Mouse (Mus musculus): Measurements from ENCODE around the gene Sde2. TPM values are rescaled to one million over a fixed set of nuclear protein-coding genes. Genes with fewer than 3 reads are reported as not detected.

The Sde2 gene
- polyA plus RNA-seq, 1 experiment from 2014 or later, result 40.5 TPM

DNA sequence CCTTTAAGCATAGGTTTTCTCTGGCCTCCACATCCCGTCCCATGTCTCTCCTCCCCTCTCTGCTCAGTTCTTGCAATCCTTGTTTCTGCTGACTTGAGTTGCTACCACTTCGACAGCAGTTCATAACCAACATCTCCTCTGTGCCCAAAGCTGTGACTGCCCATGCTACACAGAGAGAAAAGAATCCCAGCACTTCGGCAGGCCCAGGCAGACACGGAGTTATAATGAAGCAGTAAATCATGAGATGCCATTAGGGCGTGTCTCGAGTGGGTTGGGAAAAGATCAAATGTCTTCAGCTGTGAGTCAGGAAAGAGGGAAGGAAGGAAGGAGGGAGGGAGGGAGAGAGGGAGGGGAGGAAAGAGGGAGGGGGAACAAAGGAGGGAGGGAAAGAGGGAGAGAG is 12.9 kb upstream of the Sde2 start:
- no peaks in the 10 kb centered on the region for H3K4me1 ChIP-seq
- no peak overlapping the region for H3K9ac ChIP-seq
- no peaks in the 10 kb centered on the region for H3K27me3 ChIP-seq (replicated peaks)
- no peak overlapping the region for H3K4me2 ChIP-seq (replicated peaks)
- no peaks in the 10 kb centered on the region for H3K9me3 ChIP-seq
- H3K4me3 ChIP-seq, result no peak overlapping the region
- no peaks in the 10 kb centered on the region for H3K36me3 ChIP-seq
- ATAC-seq (ENCODE audit: low FRiP score, low read depth), result no peak
- no peak overlapping the region for H3K27ac ChIP-seq
- 31% methylated on average over 6 of the region's 6 CpGs for WGBS

DNA sequence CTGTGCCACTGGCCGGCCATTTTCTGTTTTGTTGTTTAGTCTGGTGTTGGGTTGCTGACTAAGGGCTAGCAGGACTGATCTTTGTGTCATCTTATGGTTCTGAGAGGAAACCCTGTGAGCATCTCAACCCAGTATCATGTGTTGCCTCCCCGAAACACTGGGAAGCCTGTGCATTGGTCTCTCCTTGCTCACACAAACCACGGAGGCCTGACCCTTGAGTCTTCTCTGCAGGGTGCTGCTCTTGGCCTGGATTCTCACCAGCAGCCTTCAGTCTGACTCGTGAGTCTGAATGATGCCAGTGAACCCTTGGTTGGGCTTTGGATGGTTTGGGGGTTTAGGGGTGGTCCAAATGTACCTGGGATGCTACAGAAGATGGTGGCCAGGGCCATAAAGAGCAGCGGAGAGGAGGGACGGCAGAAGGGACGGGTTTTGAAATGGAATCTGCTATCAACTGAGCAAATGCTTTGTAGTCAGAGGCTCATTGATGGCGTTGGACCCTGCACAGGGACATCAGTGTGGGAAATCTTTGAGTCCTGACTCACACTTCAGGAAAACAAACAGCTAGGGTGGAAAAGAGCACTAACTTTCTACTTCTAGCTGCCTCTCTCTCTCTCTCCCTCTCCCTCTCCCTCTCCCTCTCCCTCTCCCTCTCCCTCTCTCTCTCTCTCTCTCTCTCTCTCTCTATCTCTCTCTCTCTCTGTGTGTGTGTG is 11.6 kb upstream of the Sde2 start:
- Histone ChIP-seq H3K4me3 (no peak overlapping the region), H3K27ac (no peak overlapping the region), H3K4me1 (no peaks in the 10 kb centered on the region), H3K4me2 (replicated peaks) (no peak overlapping the region), H3K9me3 (no peaks in the 10 kb centered on the region), H3K9ac (no peak overlapping the region), H3K36me3 (no peaks in the 10 kb centered on the region), H3K27me3 (replicated peaks) (no peaks in the 10 kb centered on the region)
- 68% methylated on average over 8 of the region's 8 CpGs for WGBS
- no peak for ATAC-seq (ENCODE audit: low FRiP score, low read depth)

DNA sequence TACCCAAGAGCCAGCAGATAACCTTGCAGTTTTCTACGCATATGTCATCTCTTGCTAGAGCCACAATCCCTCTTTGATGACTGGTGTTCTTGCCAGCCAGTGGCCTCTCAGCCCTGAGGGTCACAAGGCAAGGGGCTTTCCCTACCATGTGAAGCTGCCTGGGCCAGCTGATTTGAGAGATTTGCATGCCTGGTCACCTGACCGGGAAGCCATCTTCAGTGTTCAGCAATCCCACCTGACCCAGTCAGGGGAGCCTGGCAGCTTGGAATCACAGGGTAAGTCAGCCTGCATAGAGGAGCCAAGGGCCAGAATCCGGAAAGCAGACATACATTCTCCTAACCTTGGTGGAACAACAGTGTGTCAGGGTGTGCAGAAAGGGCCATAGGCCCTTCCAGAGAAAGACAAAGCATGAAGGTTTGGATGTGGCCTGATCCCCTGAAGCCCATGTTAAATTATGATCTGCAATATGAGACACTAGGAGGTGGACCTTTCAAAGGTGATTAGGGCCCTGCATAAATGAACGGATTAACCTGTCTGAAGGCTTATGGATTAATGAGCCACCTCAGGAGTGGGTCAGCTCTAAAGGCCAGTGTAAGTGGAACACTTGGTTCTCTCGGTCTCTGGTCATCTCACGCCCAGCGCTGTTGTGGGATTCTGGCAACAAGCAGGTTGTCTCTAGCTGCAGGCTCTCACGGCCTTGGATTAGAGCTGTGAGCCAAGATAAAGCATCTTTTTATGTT is 9.2 kb upstream of the Sde2 start:
- 90% methylated on average over 8 of the region's 8 CpGs for WGBS
- Histone ChIP-seq H3K4me1 (no peaks in the 10 kb centered on the region), H3K4me2 (replicated peaks) (no peak overlapping the region), H3K27ac (no peak overlapping the region), H3K27me3 (replicated peaks) (no peaks in the 10 kb centered on the region), H3K9me3 (no peaks in the 10 kb centered on the region), H3K4me3 (no peak overlapping the region), H3K36me3 (no peaks in the 10 kb centered on the region), H3K9ac (no peak overlapping the region)
- no peak for ATAC-seq (ENCODE audit: low FRiP score, low read depth)

DNA sequence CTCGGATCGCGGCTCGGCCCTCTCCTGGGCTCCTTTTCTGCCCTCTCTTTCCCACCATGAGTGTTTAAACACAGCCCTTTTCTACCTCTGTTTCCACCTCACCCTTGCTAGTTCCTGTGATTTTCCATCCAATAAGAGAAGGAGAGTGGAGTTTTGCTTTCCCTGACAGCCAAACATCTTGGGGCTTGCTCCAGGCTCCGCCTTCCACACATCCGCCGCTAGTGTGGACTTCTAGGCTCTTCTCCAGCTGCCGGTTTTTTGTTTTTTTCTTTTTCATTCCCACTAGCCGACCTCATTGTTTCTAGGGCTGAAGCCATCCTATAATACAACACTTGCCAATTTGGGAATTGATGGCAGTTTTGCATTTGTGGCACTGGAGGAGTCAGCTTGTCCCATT is 2.8 kb upstream of the Sde2 start:
- H3K27ac ChIP-seq, result peak overlapping the region; percentile 94
- H3K36me3 ChIP-seq, result no peaks in the 10 kb centered on the region
- H3K9me3 ChIP-seq, result no peaks in the 10 kb centered on the region
- H3K27me3 ChIP-seq (replicated peaks), result no peaks in the 10 kb centered on the region
- peak; percentile 25 for ATAC-seq (ENCODE audit: low FRiP score, low read depth)
- peak overlapping the region; percentile 58 for H3K4me2 ChIP-seq (replicated peaks)
- H3K4me3 ChIP-seq, result peak overlapping the region; percentile 19
- WGBS, result 8% methylated on average over 9 of the region's 9 CpGs
- peaks cover 33% of the 10 kb centered on the region for H3K4me1 ChIP-seq
- peak overlapping the region; percentile 61 for H3K9ac ChIP-seq

DNA sequence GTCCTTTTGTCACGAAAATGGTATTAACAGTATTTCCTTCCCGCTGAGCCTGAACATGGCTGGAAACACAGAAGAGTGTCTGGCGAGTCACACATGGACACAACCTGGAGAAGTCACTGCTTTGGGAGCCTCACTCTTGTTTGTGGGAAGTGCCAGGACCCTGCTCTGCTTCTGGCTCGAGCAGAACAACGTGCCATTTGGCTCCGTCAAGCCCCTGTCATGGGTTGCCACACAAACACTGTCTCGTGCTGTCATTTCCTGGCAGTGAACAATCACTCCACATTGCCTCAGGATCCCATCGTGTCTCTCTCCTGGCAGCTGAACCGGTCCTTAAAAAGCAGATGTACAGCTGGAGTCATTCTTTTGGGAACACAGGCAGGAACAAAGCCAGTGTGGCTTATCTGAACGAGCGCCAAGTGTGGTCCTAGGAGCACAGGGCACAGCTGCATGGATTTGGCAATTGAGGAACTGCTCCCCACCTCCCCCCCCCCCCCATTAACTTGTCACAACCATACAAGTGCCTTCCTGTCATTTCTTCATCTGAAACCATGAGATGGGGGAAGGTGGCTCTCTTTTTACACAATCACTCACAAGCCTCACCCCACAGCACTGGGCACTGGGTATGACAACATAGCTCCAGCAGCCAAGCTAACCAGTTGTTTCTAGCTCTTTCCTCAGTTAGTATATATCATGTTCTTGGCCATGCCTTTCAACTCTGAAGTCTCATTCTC is 2.3 kb upstream of the Sde2 start:
- WGBS, result 15% methylated on average over 11 of the region's 11 CpGs
- Histone ChIP-seq H3K27ac (peak overlapping the region; percentile 94), H3K4me3 (peak overlapping the region; percentile 19; the same call in 1 of the 2 replicates), H3K27me3 (replicated peaks) (no peaks in the 10 kb centered on the region), H3K9me3 (no peaks in the 10 kb centered on the region), H3K4me1 (peaks cover 33% of the 10 kb centered on the region), H3K36me3 (no peaks in the 10 kb centered on the region), H3K4me2 (replicated peaks) (peak overlapping the region; percentile 58), H3K9ac (peak overlapping the region; percentile 61)
- peak; percentile 31 for ATAC-seq (ENCODE audit: low FRiP score, low read depth)

DNA sequence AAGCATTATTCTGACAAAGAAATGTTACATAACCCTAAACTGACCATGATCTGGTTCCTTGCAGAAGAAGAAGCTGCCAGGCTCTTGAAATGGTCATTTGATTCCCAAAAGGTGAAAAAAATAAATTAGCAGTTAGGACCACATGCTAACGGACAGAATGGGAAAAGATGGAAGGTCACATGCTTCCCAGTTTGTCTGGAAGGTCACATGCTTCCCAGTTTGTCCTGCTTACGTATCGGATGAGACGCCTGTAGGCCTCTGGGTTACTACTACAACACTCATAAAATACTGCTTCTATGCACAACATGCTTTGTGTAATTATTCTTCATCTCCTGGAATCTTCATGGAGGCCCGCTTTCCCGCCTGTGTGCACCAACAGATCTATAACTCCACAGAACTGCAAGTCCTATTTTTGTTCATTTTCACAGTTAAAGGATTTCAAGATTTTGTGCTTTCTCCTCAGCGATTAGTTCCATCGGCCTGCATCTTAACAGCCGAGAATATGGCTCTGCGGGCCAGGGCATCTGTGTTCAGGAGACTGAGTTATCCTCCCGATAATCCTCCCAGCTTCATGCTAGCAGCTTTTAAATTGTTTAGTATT is 1.1 kb upstream of the Sde2 start:
- Histone ChIP-seq H3K9me3 (no peaks in the 10 kb centered on the region), H3K9ac (peak overlapping the region; percentile 52), H3K4me3 (peak overlapping the region; percentile 35), H3K27me3 (replicated peaks) (no peaks in the 10 kb centered on the region), H3K36me3 (no peaks in the 10 kb centered on the region), H3K4me2 (replicated peaks) (peak overlapping the region; percentile 64), H3K4me1 (peaks cover 33% of the 10 kb centered on the region), H3K27ac (peak overlapping the region; percentile 92)
- 29% methylated on average over 11 of the region's 11 CpGs for WGBS
- ATAC-seq (ENCODE audit: low FRiP score, low read depth), result no peak

DNA sequence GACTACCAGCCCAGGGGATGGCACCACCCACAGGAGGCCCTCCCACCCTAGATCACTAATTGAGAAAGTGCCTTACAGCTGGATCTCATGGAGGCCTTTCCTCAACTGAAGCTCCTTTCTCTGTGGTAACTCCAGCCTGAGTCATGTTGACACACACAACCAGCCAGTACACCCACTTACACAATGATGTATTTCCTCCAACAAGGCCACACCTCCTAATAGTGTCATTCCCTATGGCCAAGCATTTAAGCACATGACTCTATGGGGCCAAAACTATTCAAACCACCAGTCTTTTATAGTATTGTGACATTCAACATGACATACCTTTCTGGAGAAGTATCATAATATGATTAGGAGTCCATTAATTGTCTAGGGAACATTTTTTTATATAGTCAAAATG is 7.8 kb downstream of the Sde2 start:
- no peaks in the 10 kb centered on the region for H3K9me3 ChIP-seq
- H3K27ac ChIP-seq, result no peak overlapping the region
- peaks cover 80% of the 10 kb centered on the region for H3K36me3 ChIP-seq
- H3K4me2 ChIP-seq (replicated peaks), result no peak overlapping the region
- H3K4me3 ChIP-seq, result no peak overlapping the region
- H3K9ac ChIP-seq, result no peak overlapping the region
- H3K4me1 ChIP-seq, result no peaks in the 10 kb centered on the region
- no peak for ATAC-seq (ENCODE audit: low FRiP score, low read depth)
- H3K27me3 ChIP-seq (replicated peaks), result no peaks in the 10 kb centered on the region

DNA sequence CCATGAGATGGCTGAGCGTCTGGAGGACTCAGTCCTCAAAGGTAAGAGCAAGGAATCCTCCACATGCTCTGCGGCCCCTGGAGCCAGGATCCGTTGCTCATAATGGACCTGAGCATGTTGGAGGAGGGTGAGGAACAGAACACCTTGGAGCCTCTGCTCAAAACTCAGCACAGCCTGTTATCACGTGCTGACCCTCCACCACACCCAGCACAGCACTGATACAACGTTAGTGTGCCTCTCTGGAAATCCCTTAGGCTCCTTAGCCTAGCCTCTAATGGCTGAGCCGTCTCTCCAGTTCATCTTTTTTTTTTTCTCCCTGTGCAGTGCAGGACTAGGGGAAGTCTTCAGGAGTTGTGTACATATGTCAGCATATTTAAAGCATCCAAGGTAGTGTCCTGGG is 9.1 kb downstream of the Sde2 start:
- ATAC-seq (ENCODE audit: low FRiP score, low read depth), result no peak

DNA sequence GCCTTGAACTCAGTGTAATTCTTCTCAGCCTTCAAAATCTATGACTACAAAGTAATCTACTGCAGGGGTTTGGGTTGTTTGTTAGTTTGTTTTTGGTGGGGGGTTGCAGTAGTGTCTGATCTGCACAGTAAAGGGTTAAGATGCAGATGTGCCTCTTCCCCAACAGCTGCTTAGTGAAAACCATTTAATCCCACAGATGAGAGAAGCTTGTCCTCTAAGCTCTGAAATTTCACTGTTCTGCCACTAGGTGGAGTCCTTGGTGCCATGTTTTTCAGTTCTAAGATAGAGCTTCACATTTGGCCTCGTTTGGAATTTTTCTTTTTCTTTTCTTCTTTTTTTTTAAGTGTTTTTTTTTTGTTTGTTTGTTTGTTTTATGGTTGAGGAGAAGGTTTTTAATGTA is 12.7 kb downstream of the Sde2 start:
- Histone ChIP-seq H3K4me1 (no peaks in the 10 kb centered on the region), H3K27me3 (replicated peaks) (no peaks in the 10 kb centered on the region), H3K4me3 (no peak overlapping the region), H3K4me2 (replicated peaks) (no peak overlapping the region), H3K36me3 (peaks cover 90% of the 10 kb centered on the region), H3K9me3 (no peaks in the 10 kb centered on the region), H3K27ac (no peak overlapping the region), H3K9ac (no peak overlapping the region)
- ATAC-seq (ENCODE audit: low FRiP score, low read depth), result no peak
- WGBS, result 33% methylated on average over 1 of the region's 1 CpGs

More for the DNA sequence above, 9.1 kb downstream of the Sde2 start:
- H3K4me2 ChIP-seq (replicated peaks), result no peak overlapping the region
- H3K9me3 ChIP-seq, result no peaks in the 10 kb centered on the region
- no peaks in the 10 kb centered on the region for H3K27me3 ChIP-seq (replicated peaks)
- H3K4me3 ChIP-seq, result no peak overlapping the region
- no peaks in the 10 kb centered on the region for H3K4me1 ChIP-seq
- WGBS, result 87% methylated on average over 6 of the region's 6 CpGs
- H3K9ac ChIP-seq, result no peak overlapping the region
- H3K36me3 ChIP-seq, result peaks cover 91% of the 10 kb centered on the region
- no peak overlapping the region for H3K27ac ChIP-seq

DNA sequence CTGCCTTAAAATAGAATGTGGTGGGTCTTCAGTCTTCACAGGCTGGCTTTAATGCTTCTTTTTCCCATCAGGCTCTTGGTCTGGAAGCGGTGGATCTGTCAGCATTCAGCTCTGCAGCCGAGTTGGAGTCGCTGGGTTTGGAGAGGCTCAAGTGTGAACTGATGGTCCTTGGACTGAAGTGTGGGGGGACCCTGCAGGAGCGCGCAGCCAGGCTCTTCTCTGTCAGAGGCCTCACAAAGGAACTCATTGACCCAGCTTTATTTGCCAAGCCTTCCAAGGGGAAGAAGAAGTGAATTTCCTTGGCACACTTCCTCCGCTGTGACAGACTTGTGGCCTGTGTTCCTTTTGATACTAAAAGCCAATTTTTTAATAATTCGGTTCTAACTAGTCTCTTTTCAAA is 15.1 kb downstream of the Sde2 start:
- no peaks in the 10 kb centered on the region for H3K9me3 ChIP-seq
- H3K27me3 ChIP-seq (replicated peaks), result no peaks in the 10 kb centered on the region
- H3K4me2 ChIP-seq (replicated peaks), result no peak overlapping the region
- H3K4me3 ChIP-seq, result no peak overlapping the region
- WGBS, result 93% methylated on average over 7 of the region's 7 CpGs
- no peak overlapping the region for H3K27ac ChIP-seq
- H3K9ac ChIP-seq, result no peak overlapping the region
- H3K36me3 ChIP-seq, result peaks cover 68% of the 10 kb centered on the region
- H3K4me1 ChIP-seq, result no peaks in the 10 kb centered on the region
- ATAC-seq (ENCODE audit: low FRiP score, low read depth), result no peak

DNA sequence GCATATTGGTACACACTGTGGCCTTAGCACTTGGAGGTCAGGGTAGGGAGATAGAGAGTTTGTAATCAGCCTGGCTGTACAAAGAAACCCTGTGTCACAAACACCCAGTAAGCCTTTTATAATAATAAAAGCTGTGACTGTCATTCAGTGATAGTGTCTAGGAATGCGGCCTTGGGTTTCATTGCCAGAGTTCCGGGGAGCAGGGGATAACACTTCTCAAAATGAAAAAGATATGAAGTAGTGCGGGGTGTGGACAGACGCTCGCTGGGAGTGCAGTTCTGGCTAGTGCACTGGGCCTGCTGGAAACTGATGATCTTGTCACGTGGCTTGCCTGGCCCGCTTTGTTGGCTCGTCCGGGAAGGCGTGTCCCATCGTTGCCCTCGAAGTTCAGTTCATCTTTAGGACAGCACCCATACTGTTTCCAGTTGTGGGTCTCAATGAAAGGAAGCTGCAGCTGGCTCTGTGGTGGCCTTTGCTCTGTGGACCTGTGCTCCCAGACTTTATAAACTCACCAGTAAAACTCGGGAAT is 19.3 kb downstream of the Sde2 start:
- no peaks in the 10 kb centered on the region for H3K4me1 ChIP-seq
- no peak overlapping the region for H3K4me3 ChIP-seq
- no peak for ATAC-seq (ENCODE audit: low FRiP score, low read depth)
- no peak overlapping the region for H3K27ac ChIP-seq
- no peaks in the 10 kb centered on the region for H3K9me3 ChIP-seq
- H3K27me3 ChIP-seq (replicated peaks), result no peaks in the 10 kb centered on the region
- no peak overlapping the region for H3K9ac ChIP-seq
- H3K36me3 ChIP-seq, result peaks cover 30% of the 10 kb centered on the region
- 79% methylated on average over 13 of the region's 13 CpGs for WGBS
- no peak overlapping the region for H3K4me2 ChIP-seq (replicated peaks)
